Mouse (Mus musculus): ENCODE measurements around the gene Aamdc. TPM values are rescaled to one million over a fixed set of nuclear protein-coding genes. Genes with fewer than 3 reads are reported as not detected.

Gene Aamdc
- polyA plus RNA-seq, 1 experiment = 64.7 TPM

DNA sequence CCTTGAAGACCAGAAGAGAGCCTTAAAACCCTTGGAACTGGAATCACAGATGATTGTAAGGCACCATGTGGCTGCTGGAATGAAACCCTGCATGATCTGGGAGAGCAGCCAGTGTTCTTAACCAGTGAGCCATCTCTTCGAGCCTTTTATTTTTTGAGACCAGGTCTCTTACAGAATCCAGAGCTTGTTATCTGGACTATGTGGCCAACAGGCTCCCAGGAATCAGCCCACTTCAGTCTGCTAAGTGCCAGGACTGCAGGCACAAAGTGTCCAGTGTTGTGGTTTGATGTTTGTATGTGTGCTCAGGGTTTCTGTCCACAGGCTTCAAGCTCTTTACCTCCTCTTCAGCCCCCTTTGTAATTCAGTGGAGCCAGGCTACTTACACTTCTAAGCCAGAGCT lies 64.5 kb downstream of the Aamdc start:
- DNase-seq (ENCODE audit: low spot score) = no peak

DNA sequence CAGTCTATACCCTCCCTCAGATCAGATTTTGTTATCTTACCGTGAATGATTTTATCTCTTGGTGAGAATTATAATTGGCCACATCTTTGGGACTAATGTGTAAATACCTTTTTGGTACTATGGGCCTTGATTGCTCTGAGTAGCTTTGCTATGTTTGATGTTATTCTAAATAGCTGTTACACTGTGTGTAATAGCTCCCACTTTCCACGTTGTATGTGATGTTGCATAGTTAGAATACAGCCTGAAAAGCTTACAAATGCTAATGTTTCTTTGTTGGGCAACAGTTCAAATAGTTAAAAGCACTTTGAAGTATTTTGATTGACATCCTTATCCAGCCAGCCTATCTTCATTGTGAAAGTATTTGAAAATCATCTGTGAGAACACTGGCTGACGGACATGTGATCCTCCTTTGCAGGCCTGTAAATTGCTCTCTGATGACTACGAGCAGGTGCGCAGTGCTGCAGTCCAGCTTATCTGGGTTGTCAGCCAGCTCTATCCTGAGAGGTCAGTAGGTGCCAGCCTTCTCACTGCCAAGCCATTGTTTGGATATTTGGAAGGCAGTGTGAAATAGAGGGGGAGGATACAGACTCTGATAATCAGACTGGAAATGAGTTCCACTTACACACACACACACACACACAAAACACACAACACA lies 78.6 kb downstream of the Aamdc start:
- no peak for DNase-seq (ENCODE audit: low spot score)

Other genes starting within 250 kb of the Aamdc start
- 7.5 and 9.3 TPM in 2 replicates for gene Usp35, start 247.5 kb downstream of the Aamdc start, polyA plus RNA-seq (2012; rRNA removed)
- gene Kctd21, start 247.2 kb downstream of the Aamdc start, polyA plus RNA-seq (2012; rRNA removed) = 9.2 TPM in 2 replicates
- 11.0 and 14.4 TPM in 2 replicates for gene Alg8, start 207.9 kb downstream of the Aamdc start, polyA plus RNA-seq (2012; rRNA removed)
- 148 and 154 TPM in 2 replicates for gene Ndufc2, start 179.5 kb downstream of the Aamdc start, polyA plus RNA-seq (2012; rRNA removed)
- 45.2 and 95.3 TPM in 2 replicates for gene Thrsp, start 161.8 kb downstream of the Aamdc start, polyA plus RNA-seq (2012; rRNA removed)
- gene Kctd14, start 128.2 kb downstream of the Aamdc start, polyA plus RNA-seq (2012; rRNA removed) = 1.2 and 1.4 TPM in 2 replicates
- 52.5 and 53.3 TPM in 2 replicates for gene Ints4, start 98.5 kb downstream of the Aamdc start, polyA plus RNA-seq (2012; rRNA removed)
- 6.3 and 12.6 TPM in 2 replicates for gene Rsf1, start 392 bp upstream of the Aamdc start, polyA plus RNA-seq (2012; rRNA removed)
- 47.7 and 55.6 TPM in 2 replicates for gene Clns1a, start 117.1 kb upstream of the Aamdc start, polyA plus RNA-seq (2012; rRNA removed)
- 3.0 and 3.9 TPM in 2 replicates for gene Aqp11, start 158.8 kb upstream of the Aamdc start, polyA plus RNA-seq (2012; rRNA removed)
- 14.6 and 19.2 TPM in 2 replicates for gene Pak1, start 209.0 kb upstream of the Aamdc start, polyA plus RNA-seq (2012; rRNA removed)